Mouse (Mus musculus) gastrocnemius, postnatal 36 days (tissue): ENCODE results near the gene Jak2. TPM values are rescaled to one million over a fixed set of nuclear protein-coding genes. Genes with fewer than 3 reads are reported as not detected.
A peak's percentile ranks its signal among the peaks of the same experiment; 100 is the strongest.

ENCODE experiments used
- DNase-seq, 2 experiments: peaks; one replicate each; pipeline ENCODE4 v3.0.0; 2022
- intact Hi-C: fragments of 180-260 bp; cut with DNase I; formaldehyde crosslinking; loops from one replicate; pipeline ENCODE4 v1.15.1; 2025
- total RNA-seq, 2 experiments: library from RNA; stranded (reverse); gene quantifications; 2 replicates each; pipeline ENCODE4 v1.2.3; 2021

Gene Jak2
- total RNA-seq, 2 experiments from 2014 or later: 29.5 to 30.6 TPM

DNA sequence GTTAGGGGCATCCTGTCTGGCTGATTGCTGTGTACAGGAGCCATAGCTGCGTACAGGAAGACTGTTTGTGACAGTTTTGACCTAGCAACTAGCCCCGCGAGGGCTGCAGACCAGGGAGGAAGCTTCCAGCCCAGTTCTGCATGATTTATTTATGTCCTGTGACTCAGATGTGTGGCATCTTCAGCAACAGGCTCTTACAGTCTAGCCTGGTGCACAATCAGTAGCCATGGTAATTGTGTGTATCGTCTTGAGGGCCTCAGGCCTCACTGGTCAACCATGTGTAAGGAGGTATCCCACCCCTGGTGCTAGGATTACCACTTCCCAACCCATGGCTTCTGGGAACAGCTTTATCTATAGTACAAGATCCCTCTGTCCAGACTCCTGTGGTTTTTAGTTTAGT, 40.9 kb downstream of the Jak2 start:
- intact Hi-C loops: no loop called here
- no peak for DNase-seq

DNA sequence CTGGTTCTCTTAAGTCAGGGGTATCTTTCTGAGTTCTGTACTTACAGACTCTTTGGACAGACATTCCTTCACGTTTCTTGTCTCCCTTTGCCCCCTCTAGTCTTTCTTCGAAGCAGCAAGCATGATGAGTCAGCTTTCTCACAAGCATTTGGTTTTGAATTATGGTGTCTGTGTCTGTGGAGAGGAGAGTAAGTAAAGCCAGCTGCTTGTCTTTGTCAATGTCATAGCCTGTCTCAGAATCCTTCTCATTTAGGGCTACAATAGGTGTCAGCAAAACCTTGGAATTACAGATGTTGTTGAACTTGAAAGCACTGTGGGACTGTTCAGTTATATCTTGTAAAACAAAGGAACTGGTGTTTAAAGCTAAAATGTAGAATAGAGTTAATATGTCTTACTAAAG, 43.1 kb downstream of the Jak2 start:
- DNase-seq: no peak
- intact Hi-C loops: no loop called here

DNA sequence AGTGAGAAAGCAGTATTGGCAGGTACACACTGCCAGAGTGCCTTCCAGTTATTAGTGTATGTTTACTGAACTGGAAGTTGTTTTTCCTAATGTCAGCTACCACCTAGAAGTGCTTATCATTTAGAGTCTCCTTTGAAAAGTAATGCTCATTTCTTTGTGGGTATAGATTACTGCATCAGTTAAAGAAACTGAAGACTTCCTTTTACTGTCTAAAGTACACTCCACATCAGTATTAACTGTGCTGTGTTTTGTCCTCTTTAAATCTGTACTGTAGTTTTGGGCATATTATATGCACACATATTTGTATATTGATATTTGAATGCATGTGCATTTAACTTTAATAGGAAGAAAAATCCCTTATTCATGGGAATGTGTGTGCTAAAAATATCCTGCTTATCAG, 44.5 kb downstream of the Jak2 start:
- no peak for DNase-seq
- intact Hi-C loops: no loop called here

DNA sequence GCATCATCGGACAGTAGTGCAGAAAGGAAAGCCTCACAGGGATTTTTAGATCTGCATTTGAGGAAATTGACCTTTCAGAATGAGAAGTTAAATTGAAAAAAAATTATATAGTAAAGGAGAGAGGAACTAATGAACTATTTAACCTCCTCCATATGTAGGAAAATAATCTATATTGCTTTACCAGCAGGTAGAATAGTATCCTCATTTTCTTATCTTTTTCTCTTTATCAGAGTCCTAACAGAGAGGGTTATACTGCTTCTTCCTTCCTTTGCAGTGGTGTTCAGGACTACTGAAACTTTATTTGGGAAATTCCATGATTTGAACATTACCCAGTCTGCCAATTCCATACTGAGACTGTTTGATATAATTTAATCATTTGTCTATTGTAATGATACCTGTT, 45.7 kb downstream of the Jak2 start:
- intact Hi-C loops: no loop called here
- no peak for DNase-seq

DNA sequence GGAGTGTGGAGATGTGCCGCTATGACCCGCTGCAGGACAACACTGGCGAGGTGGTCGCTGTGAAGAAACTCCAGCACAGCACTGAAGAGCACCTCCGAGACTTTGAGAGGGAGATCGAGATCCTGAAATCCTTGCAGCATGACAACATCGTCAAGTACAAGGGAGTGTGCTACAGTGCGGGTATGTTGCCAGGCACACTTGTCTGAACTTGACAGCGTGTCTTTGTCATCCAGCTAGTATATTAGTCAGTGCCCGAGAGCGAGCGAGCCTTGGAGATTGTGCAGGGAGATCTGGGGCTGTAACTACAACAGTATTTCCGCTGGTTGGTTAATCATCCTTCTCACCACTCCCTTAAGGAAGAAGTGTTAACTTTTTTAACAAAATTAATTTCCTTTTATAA, 49.3 kb downstream of the Jak2 start:
- intact Hi-C loops: no loop called here
- DNase-seq: no peak

DNA sequence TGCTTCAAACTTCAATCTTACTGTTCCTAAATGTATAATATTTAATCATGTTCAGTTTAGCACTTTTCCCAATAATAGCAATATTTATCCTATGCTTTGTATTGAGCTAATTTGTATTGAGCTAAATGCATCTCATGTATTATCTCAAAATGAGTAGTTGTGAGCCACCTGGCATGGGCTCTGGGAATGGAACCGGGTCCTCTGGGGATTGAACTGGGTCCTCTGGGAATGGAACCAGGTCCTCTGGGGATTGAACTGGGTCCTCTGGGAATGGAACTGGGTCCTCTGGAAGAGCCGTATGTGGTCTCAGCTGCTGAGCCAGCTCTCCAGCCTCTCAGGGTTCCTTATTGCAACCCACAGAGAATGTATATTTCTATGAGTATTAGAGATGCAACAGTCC, 50.5 kb downstream of the Jak2 start:
- intact Hi-C loops: no loop called here
- DNase-seq: no peak

DNA sequence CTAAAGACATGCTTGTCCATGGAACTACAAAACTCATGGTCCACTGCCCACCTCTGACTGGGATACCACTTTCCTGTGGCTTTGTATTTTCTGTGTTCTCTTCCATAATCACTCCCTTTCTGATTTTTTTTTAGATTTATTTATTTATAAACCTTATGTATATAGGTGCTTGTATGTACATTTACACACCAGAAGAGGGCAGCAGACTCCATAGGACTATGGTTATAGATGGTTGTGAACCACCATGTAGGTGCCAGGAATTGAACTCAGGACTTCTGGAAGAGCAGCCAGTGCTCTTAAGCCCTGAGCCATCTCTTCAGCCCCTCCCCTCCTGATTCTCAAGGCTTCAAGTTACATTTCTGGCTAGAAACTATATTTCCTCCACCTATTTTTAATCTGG, 57.2 kb downstream of the Jak2 start:
- DNase-seq: no peak
- intact Hi-C loops: no loop called here

DNA sequence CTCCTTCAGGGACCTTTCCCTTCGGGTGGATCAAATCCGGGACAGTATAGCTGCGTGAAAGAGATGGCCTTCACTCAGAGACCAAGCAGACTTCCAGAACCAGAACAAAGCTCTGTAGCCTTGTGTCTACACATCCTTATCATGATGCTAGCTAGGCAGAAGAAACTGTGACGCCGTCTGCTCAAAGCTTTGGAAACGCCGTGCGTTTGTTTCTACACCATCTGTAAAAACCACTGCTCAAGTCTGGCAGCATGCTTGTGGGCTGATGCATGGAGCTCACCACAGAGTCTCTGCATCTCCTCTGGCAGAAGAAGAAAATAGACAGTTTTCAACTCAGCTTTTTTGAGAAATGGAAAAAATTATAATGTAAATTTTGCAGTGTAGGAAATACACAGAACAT, 60.2 kb downstream of the Jak2 start:
- intact Hi-C loops: loop anchor here (5.0 kb wide), 1 partner anchor 41 kb away; no protein-coding TSS in a partner anchor
- no peak for DNase-seq

DNA sequence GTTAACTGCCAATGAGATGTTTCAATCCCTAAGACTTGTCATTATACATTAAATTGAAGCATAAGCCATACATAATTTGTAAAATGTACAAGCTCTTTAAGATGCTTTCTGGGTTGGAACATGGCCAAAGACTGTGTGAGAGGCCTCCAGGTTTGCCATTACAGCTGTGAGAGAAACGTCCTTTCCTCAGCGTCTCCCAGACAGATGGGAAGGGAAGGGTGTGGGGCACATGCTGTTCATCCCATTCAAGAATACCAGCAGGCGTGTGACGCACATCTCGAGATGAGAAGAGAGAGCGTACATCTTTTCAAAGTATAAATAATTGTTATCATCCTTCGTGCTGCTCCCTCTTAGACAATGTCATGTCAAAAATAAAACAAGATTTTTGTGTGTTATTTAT, 61.0 kb downstream of the Jak2 start:
- intact Hi-C loops: loop anchor here (5.0 kb wide), 1 partner anchor 40 kb away; no protein-coding TSS in a partner anchor
- no peak for DNase-seq

DNA sequence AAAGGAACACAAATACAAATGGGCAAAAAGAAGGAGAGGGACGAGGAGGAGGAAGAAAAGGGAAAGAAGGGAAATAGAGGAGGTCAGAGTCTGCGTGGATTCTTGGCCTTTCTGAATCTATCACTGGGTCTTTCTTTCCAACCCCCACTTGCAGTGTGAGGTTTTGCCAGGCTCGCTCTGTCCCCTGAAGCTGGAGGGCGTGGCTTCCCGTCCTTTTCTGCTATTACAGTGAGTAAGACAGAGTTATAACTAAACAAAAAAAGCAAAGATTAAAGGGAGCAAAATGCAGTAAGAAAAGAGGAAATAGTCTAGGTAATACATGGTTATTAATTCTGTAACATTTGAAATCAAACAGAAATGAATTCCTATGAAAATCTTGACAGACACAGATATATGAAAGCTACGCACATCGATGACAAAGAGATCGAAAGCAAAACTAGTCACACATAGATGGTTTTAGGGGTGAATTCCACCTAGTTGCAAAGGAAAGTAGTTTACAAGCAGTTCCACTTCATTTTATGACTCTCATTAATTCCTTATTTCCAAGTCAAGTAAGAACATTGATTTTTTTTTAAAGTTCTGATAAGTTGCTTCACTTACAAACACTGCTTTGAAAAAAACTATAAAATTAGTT, 71.9 kb downstream of the Jak2 start:
- intact Hi-C loops: no loop called here
- DNase-seq: no peak

DNA sequence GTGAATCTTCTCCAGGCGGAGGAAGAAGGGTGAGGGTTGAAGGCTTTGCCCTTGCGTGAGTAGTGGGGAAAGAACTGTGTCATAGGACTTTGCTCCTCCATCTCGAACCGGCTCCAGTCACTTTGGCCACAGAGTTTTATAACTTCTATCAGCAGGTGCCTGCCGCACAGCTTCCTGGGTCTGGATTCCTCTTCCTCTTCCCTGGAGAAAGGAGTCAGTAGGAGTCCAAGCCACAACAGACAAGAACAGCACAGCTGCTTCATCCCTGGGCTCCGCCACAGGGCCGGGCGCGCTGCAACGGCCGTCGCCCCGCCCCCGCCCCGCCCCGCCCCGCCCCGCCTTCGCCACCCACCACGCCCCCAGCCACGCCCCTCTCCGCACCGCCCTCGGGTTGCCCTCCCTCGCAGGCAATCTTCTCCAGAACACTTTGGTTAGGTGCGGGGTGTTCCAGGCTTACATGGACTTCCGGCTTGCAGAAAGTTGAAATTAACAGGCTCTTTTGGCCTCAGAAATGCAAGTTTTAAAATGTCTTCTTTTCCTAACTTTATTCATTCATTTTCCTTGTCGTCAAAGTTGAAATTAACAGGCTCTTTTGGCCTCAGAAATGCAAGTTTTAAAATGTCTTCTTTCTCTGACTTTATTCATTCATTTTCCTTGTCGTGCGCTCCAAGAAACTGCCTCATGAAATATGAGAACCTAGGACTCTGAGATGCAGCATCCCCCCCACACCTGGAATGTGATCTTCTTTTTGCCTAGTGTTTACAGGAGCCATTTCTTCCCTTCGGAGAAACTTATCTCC, 73.6 kb downstream of the Jak2 start, which contains the start of gene Insl6:
Gene Insl6 (minus strand): TSS at position 304 of the 799 bp plus-strand sequence.
- peak; percentile 36 to 64 for DNase-seq
- intact Hi-C loops: no loop called here

DNA sequence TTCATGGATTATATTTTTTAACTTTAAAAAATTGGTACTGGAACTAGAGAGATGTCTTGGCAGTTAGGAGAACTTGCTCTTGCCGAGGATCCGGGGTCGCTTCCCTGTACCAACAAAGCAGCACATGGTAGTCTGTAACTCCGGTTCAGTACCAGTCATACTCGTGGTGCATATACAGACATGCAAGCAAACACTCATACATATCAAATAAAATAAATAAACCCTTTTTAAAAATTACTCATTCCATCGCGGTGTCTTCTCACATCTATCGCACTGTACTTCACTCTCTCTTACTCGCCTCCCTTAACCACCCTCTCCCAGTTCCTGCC, 74.2 kb downstream of the Jak2 start:
- no peak for DNase-seq
- intact Hi-C loops: no loop called here

DNA sequence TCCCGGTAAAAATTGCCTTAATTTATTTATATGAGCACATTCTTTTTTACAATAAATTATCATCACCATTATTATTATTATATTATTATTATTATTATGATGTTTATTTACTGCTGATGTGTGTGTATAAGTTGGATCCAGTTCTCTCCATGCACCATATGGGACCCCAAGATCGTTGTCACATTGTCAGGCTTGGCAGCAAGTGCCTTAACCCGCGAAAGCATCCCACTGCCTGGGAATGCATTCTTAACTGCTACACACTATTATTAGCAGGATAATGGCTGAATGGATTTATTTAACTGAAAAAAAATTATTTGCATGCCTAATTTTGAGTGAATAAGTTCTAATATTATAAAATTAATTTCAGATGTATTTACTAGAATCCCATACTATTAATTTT, 74.8 kb downstream of the Jak2 start:
- no peak for DNase-seq
- intact Hi-C loops: no loop called here

DNA sequence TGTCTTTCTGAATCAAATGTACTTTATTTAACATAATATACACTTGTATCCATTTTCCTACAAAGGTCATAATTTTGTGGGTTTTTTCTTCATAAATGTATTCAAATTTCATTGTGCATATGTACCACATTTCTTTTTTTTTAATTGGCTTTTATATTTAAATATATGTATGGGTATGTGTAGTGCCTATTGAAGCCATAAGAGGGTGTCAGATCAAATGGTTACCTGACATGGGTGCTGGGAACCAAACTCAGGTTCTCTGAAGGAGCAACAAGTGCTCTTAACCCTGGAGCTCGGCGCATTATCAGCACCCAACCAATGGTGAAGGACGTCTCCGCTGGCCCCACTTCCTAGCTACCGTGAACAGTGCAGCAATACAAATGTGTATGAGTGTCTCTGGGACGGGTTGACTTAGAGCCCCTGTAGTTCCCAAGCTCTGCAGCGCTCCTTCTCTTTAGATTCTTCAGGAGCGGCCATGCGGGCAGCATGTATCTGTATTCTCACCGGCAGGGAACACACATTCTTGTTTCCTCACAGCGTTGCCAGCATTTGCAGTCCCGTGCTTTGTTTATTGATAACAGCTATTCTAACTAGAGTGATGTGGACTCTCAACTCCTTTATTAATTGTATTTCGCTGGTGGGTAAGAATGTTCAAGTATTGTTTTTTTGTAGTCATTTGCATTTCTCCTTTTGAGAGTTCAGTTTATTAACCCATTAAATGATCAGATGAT, 75.4 kb downstream of the Jak2 start:
- DNase-seq: no peak

DNA sequence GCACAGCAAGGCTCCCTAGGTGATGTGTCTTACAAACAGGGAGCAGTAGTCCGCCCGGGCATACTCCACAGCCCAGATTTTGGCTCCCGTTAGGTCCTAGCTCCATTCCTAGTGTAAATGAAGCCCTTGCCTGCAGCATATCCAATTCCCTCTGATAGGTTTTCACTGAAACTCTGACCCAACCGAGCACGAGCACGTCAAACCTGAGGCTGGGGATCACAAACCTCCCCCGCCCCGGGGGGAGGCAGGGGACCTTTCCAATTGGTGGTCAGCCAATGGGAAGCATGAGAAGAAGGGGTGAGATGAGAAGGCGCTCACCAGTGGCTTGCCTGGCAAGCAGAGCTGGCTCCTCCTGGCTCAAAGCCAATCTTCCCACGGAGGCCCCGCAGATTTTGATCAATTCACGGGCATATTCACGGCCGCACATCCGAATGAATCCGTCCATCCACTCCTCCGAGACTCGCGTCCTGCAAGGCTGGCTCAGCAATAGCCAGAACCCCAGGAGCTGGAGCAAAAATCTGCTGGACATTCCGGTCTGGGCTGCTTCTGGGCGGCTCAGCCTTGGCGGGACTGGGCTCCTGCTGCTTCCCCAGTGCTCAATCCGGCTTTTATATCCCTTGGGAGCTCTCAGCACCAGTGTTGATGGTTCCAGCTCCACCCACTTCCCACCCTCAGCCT, 82.6 kb downstream of the Jak2 start, which contains the start of gene Rln1:
Gene Rln1 (minus strand): TSS at position 603 of the 678 bp plus-strand sequence.
- DNase-seq: no peak
- intact Hi-C loops: no loop called here

More for the DNA sequence above, 75.4 kb downstream of the Jak2 start:
- intact Hi-C loops: no loop called here

DNA sequence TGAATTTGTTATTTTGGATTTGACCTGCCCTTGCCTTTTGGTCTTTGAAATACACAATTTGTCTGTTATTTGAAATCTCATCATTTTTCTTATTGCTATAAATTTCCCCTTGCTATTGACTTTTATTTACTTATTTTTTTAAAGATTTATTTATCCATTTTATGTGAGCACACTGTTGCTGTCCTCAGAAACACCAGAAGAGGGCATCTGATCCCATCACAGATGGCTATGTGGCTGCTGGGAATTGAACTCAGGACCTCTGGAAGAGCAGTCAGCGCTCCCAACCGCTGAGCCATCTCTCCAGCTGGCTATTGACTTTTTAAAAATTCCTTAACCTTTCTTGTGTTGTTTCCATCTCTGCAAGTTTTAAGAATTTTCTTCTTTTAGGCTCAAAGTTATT, 85.0 kb downstream of the Jak2 start:
- no peak for DNase-seq
- intact Hi-C loops: no loop called here

DNA sequence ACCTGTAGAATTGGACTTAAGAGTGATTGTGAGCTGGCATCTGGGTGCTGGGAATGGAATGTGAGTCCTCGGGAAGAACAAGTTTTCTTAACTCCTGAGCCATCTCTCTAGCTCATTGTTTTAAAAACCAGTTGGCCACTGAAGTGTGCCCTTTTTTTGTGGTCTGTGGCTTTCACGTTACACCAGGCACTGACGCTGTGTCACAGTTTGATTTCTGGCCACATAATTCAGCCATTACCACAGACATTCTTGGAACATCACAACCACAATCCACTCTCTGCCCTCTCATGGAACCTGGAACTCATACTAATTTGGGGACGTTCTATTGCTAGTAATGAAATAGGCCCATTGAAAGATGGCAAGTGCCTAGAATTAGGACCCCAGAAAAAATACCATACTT, 89.4 kb downstream of the Jak2 start:
- intact Hi-C loops: no loop called here
- no peak for DNase-seq

DNA sequence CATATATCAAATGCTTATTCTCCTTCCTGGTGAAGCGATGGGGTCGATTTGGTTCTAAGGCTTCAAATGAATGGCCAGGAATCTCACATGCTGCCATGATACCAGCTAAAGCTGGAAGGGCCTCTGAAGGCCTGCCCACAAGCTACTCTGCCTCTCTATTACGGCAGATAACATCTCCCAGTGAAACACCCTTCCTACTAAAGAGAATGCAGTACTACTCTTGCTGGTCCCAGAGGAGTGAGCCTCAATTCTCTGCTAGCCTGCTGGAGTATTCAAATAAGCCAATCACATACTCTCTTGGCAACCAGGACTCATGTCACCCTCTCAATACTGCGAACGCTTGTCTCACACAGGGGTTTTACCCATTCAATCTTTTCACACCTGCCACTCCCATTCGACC, 90.7 kb downstream of the Jak2 start:
- DNase-seq: no peak
- intact Hi-C loops: no loop called here

DNA sequence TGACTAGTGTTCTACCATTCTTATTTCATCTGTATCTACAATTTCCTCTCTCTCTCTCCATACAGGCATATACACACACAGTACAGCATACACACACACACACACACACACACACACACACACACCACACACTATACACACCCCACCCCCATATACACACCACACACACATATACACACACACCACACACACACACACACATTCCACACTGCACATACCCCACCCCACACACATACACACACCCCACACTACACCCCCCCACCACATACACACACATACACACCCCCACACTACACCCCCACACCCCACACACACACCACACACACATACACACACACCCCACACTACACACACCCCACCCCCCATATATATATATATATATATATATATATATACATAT, 93.2 kb downstream of the Jak2 start:
- intact Hi-C loops: no loop called here
- DNase-seq: no peak

DNA sequence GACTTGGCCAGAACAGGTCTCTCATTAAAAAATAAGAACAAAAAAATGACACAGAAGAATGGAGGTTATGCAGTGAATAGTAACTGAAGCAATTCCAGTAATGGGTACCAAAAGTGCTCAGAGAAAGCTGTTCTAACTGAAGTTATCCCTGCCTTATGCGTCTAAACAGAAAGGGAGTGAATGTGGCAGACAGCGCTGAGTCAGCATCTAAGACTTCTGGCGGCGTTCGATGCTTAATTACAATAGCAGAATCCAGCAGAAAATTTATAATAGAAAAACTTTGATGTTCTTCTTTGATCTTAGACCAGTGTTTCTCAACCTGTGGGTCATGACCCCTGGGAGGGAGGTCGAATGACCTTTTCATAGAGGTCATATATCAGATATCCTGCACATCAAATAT, 94.0 kb downstream of the Jak2 start:
- intact Hi-C loops: no loop called here
- no peak for DNase-seq

DNA sequence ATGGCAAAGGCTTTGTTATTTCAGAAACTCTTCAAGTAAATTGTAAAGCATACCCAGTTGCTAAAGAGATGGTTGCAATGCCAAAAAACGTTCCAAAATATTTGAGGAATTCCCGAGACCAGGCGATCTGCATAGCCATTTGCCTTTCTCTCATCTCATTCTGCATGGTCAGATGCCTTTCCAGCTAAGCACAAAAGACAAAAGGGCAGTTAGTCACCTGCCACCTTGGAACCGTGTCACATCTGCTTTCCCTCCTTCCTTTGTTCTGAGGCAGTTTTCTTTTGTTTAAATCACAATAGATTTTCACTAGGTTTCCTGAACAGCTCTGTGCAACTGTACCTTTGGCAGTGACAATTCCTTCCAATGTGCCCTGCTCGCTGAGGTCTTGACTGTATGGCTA, 99.4 kb downstream of the Jak2 start:
- intact Hi-C loops: loop anchor here (5.0 kb wide), 1 partner anchor 39 kb away; no protein-coding TSS in a partner anchor
- DNase-seq: no peak
